Mouse (Mus musculus) midbrain, embryonic 16.5 days (tissue): ENCODE data around the gene Gm11564. TPM values are rescaled to one million over a fixed set of nuclear protein-coding genes. Genes with fewer than 3 reads are reported as not detected.

Source experiments
- polyA plus RNA-seq: library from polyadenylated mRNA; unstranded; fragments of >200 nt; fragmentation: Nextera tagmentation; extraction: Ambion mirVana; gene quantifications from 2 replicates; pipeline ENCODE4 v1.2.1, GENCODE M21; 2015

Gm11564 gene
- polyA plus RNA-seq, 1 experiment from 2014 or later, result not detected

Other genes with a start within 250 kb of the Gm11564 start
- not detected in 2 replicates for gene Krtap3-1, start 249.0 kb downstream of the Gm11564 start, polyA plus RNA-seq
- gene Krtap1-5, start 234.7 kb downstream of the Gm11564 start, polyA plus RNA-seq, result not detected in 2 replicates
- gene Krtap1-4, start 232.0 kb downstream of the Gm11564 start, polyA plus RNA-seq, result not detected in 2 replicates
- gene Krtap1-3, start 224.3 kb downstream of the Gm11564 start, polyA plus RNA-seq, result not detected in 2 replicates
- gene Krtap9-3, start 217.6 kb downstream of the Gm11564 start, polyA plus RNA-seq, result not detected in 2 replicates
- not detected in 2 replicates for gene Gm11938, start 212.4 kb downstream of the Gm11564 start, polyA plus RNA-seq
- gene Gm11937, start 205.5 kb downstream of the Gm11564 start, polyA plus RNA-seq, result not detected in 2 replicates
- gene Krtap2-4, start 200.8 kb downstream of the Gm11564 start, polyA plus RNA-seq, result not detected in 2 replicates
- gene Gm11562, start 195.2 kb downstream of the Gm11564 start, polyA plus RNA-seq, result not detected in 2 replicates
- gene Krtap4-1, start 187.4 kb downstream of the Gm11564 start, polyA plus RNA-seq, result not detected in 2 replicates
- gene Krtap4-2, start 180.6 kb downstream of the Gm11564 start, polyA plus RNA-seq, result 0.25 TPM in 1 of 2 replicates, not detected in the other
- gene Krtap4-7, start 171.6 kb downstream of the Gm11564 start, polyA plus RNA-seq, result not detected in 2 replicates
- not detected in 2 replicates for gene Gm11555, start 165.4 kb downstream of the Gm11564 start, polyA plus RNA-seq
- not detected in 2 replicates for gene Gm11563, start 156.7 kb downstream of the Gm11564 start, polyA plus RNA-seq
- not detected in 2 replicates for gene Krtap4-6, start 149.7 kb downstream of the Gm11564 start, polyA plus RNA-seq
- not detected in 2 replicates for gene Gm14190, start 124.9 kb downstream of the Gm11564 start, polyA plus RNA-seq
- gene Gm14180, start 81.4 kb downstream of the Gm11564 start, polyA plus RNA-seq, result not detected in 2 replicates
- gene Gm11595, start 42.8 kb downstream of the Gm11564 start, polyA plus RNA-seq, result not detected in 2 replicates
- gene Krtap4-8, start 35.0 kb downstream of the Gm11564 start, polyA plus RNA-seq, result not detected in 2 replicates
- not detected in 2 replicates for gene Krtap4-9, start 30.5 kb downstream of the Gm11564 start, polyA plus RNA-seq
- gene Gm11596, start 22.2 kb downstream of the Gm11564 start, polyA plus RNA-seq, result not detected in 2 replicates
- gene Gm11569, start 16.7 kb downstream of the Gm11564 start, polyA plus RNA-seq, result not detected in 2 replicates
- not detected in 2 replicates for gene Gm11554, start 11.2 kb downstream of the Gm11564 start, polyA plus RNA-seq
- not detected in 2 replicates for gene Krtap4-13, start 5.8 kb downstream of the Gm11564 start, polyA plus RNA-seq
- gene 2300003K06Rik, start 22.4 kb upstream of the Gm11564 start, polyA plus RNA-seq, result not detected in 2 replicates
- gene Krtap4-16, start 35.9 kb upstream of the Gm11564 start, polyA plus RNA-seq, result not detected in 2 replicates
- not detected in 2 replicates for gene Gm11568, start 42.3 kb upstream of the Gm11564 start, polyA plus RNA-seq
- not detected in 2 replicates for gene Gm11559, start 48.8 kb upstream of the Gm11564 start, polyA plus RNA-seq
- gene Krtap9-1, start 57.7 kb upstream of the Gm11564 start, polyA plus RNA-seq, result not detected in 2 replicates
- not detected in 2 replicates for gene Gm11567, start 63.5 kb upstream of the Gm11564 start, polyA plus RNA-seq
- not detected in 2 replicates for gene Krtap31-1, start 92.3 kb upstream of the Gm11564 start, polyA plus RNA-seq
- not detected in 2 replicates for gene Gm11565, start 99.1 kb upstream of the Gm11564 start, polyA plus RNA-seq
- gene Krtap31-2, start 120.6 kb upstream of the Gm11564 start, polyA plus RNA-seq, result not detected in 2 replicates
- not detected in 2 replicates for gene Krtap9-5, start 132.8 kb upstream of the Gm11564 start, polyA plus RNA-seq
- gene Krtap29-1, start 163.4 kb upstream of the Gm11564 start, polyA plus RNA-seq, result not detected in 2 replicates
- gene Krtap16-1, start 170.9 kb upstream of the Gm11564 start, polyA plus RNA-seq, result 0.17 TPM in 1 of 2 replicates, not detected in the other
- 0.84 and 1.4 TPM in 2 replicates for gene Krtap17-1, start 178.3 kb upstream of the Gm11564 start, polyA plus RNA-seq
- not detected in 2 replicates for gene Krt33a, start 200.5 kb upstream of the Gm11564 start, polyA plus RNA-seq
- gene Krt33b, start 214.2 kb upstream of the Gm11564 start, polyA plus RNA-seq, result 0.11 TPM in 1 of 2 replicates, not detected in the other
- gene Krt34, start 225.9 kb upstream of the Gm11564 start, polyA plus RNA-seq, result not detected in 2 replicates
- gene Krt31, start 234.9 kb upstream of the Gm11564 start, polyA plus RNA-seq, result not detected in 2 replicates